Mouse (Mus musculus) stomach, postnatal 0 days (tissue): ENCODE data around the gene Hes6. TPM values are rescaled to one million over a fixed set of nuclear protein-coding genes. Genes with fewer than 3 reads are reported as not detected.

ENCODE experiments used
- ATAC-seq: fragments of 200-750 bp; cut with Nextera tagmentation; 2 replicates; pipeline ENCODE4 v1.8.0; 2017; ENCODE audit not compliant: low FRiP score, low TSS enrichment
- DNase-seq: peaks from one replicate; pipeline ENCODE4 v3.0.0-alpha.2; 2016; ENCODE audit warnings: low spot score
- H3K27ac ChIP-seq: fragments of 300-500 bp; sonication (generic); replicated peaks from 2 replicates; pipeline ENCODE4 v1.5.1; 2014; ENCODE audit warnings: mild to moderate bottlenecking, control low read depth
- H3K27me3 ChIP-seq: fragments of 300-500 bp; sonication (generic); 2 replicates; pipeline ENCODE4 v1.6.1; 2014; ENCODE audit warnings: low read length; ENCODE audit not compliant: control insufficient read depth, insufficient read depth
- H3K36me3 ChIP-seq: fragments of 300-500 bp; sonication (generic); 2 replicates; pipeline ENCODE4 v1.6.1; 2014; ENCODE audit warnings: low read length, mixed read lengths; ENCODE audit not compliant: control insufficient read depth, insufficient read depth
- H3K4me1 ChIP-seq: fragments of 300-500 bp; sonication (generic); replicated peaks from 2 replicates; pipeline ENCODE4 v1.6.1; 2014; ENCODE audit warnings: antibody characterized with exemption; ENCODE audit not compliant: control insufficient read depth, insufficient read depth
- H3K4me2 ChIP-seq: fragments of 300-500 bp; sonication (generic); replicated peaks from 2 replicates; pipeline ENCODE4 v1.6.1; 2014; ENCODE audit warnings: low read depth, mild to moderate bottlenecking, control low read depth, moderate library complexity
- H3K4me3 ChIP-seq: fragments of 300-500 bp; sonication (generic); 2 replicates; pipeline ENCODE4 v1.5.1; 2014; ENCODE audit warnings: low read depth, low read length, control low read depth
- H3K9ac ChIP-seq: fragments of 300-500 bp; sonication (generic); 2 replicates; pipeline ENCODE4 v1.6.1; 2014; ENCODE audit warnings: mild to moderate bottlenecking, low read length, control low read depth, mixed read lengths
- H3K9me3 ChIP-seq: fragments of 300-500 bp; sonication (generic); 2 replicates; pipeline ENCODE4 v1.6.1; 2016; ENCODE audit warnings: low read length; ENCODE audit not compliant: control insufficient read depth
- CTCF ChIP-seq: IDR thresholded peaks from 2 replicates; pipeline ENCODE4 v1.5.1; 2016; ENCODE audit warnings: antibody characterized with exemption, low read depth, mild to moderate bottlenecking, moderate library complexity
- EP300 ChIP-seq: optimal IDR thresholded peaks from 2 replicates; pipeline ENCODE3; 2016; ENCODE audit warnings: antibody characterized with exemption
- WGBS: fragments of 180-500 bp; shearing (Covaris S2); extraction: QIAGEN DNeasy Blood & Tissue Kit; methylation state at CpG from one replicate; pipeline ENCODE4 v1.1.7; 2014; 5-methylcytosine and 5-hydroxymethylcytosine counted together
- polyA plus RNA-seq: library from polyadenylated mRNA; unstranded; fragments of >200 nt; fragmentation: Nextera tagmentation; extraction: Ambion mirVana; gene quantifications from 2 replicates; pipeline ENCODE4 v1.2.1, GENCODE M21; 2015

Gene Hes6
- polyA plus RNA-seq, 1 experiment from 2014 or later, result 40.7 TPM

- TF ChIP-seq CTCF, result no peak
- TF ChIP-seq EP300, result no peak
- H3K27me3 ChIP-seq, result no peaks in the 10 kb centered on the region
- no peaks in the 10 kb centered on the region for H3K9me3 ChIP-seq
- ATAC-seq, result no peak
- WGBS, result 74% methylated on average over 5 of the region's 5 CpGs
- H3K27ac ChIP-seq, result peak overlapping the region; percentile 30; the same call in 1 of the 2 replicates
- DNase-seq, result no peak
- H3K4me3 ChIP-seq, result no peak overlapping the region
- H3K36me3 ChIP-seq, result peaks cover 5% of the 10 kb centered on the region
- H3K9ac ChIP-seq, result 0 out of 2 replicates have a peak overlapping the region, but pooled peaks have one; percentile 27
- H3K4me1 ChIP-seq, result peaks cover 11% of the 10 kb centered on the region
- no peak overlapping the region for H3K4me2 ChIP-seq
Observed at GRCm38 (mm10) chr1:91415311-91415710, 1.5 kb upstream of the Hes6 start.

GRCm38 (mm10) chr1:91414903-91415302, 1.1 kb upstream of the Hes6 start:
- Histone ChIP-seq H3K4me3 (no peak overlapping the region), H3K27ac (peak overlapping the region; percentile 84), H3K4me1 (peaks cover 11% of the 10 kb centered on the region), H3K9ac (peak overlapping the region; percentile 35; the same call in 1 of the 2 replicates), H3K36me3 (peaks cover 5% of the 10 kb centered on the region), H3K27me3 (no peaks in the 10 kb centered on the region), H3K9me3 (no peaks in the 10 kb centered on the region), H3K4me2 (peak overlapping the region; percentile 98; the same call in 1 of the 2 replicates)
- WGBS, result 70% methylated on average over 4 of the region's 4 CpGs
- no peak for DNase-seq
- no peak for ATAC-seq
- TF ChIP-seq EP300, result no peak

- ATAC-seq (no peak), DNase-seq (no peak)
- Histone ChIP-seq H3K4me3 (peak overlapping the region; percentile 79), H3K4me2 (peak overlapping the region; percentile 98), H3K9ac (peak overlapping the region; percentile 84), H3K27ac (peak overlapping the region; percentile 84), H3K27me3 (no peaks in the 10 kb centered on the region), H3K9me3 (no peaks in the 10 kb centered on the region), H3K4me1 (peaks cover 11% of the 10 kb centered on the region), H3K36me3 (peaks cover 3% of the 10 kb centered on the region; the same call in 1 of the 2 replicates)
- under 1% methylated on average over 14 of the region's 14 CpGs for WGBS
- TF ChIP-seq EP300 (no peak), CTCF (no peak)
Observed at GRCm38 (mm10) chr1:91413536-91413897, 321 bp downstream of the Hes6 start.

- peak overlapping the region; percentile 79 for H3K4me3 ChIP-seq
- no peaks in the 10 kb centered on the region for H3K9me3 ChIP-seq
- H3K27ac ChIP-seq, result peak overlapping the region; percentile 84
- H3K36me3 ChIP-seq, result 0 out of 2 replicates have a peak, but pooled peaks cover 3% of the 10 kb centered on the region
- peak overlapping the region; percentile 84 for H3K9ac ChIP-seq
- peaks cover 11% of the 10 kb centered on the region for H3K4me1 ChIP-seq
- no peak for TF ChIP-seq EP300
- no peak for TF ChIP-seq CTCF
- no peaks in the 10 kb centered on the region for H3K27me3 ChIP-seq
- peak; percentile 93 for ATAC-seq
- peak; percentile 95 for DNase-seq
- peak overlapping the region; percentile 98 for H3K4me2 ChIP-seq
- WGBS, result under 1% methylated on average over 34 of the region's 34 CpGs
Observed at GRCm38 (mm10) chr1:91413030-91413506, 770 bp downstream of the Hes6 start.

GRCm38 (mm10) chr1:91412286-91413029, 1.4 kb downstream of the Hes6 start:
- WGBS, result 5% methylated on average over 65 of the region's 65 CpGs
- Histone ChIP-seq H3K4me1 (peaks cover 11% of the 10 kb centered on the region), H3K27ac (peak overlapping the region; percentile 84), H3K4me3 (peak overlapping the region; percentile 79), H3K9me3 (no peaks in the 10 kb centered on the region), H3K27me3 (no peaks in the 10 kb centered on the region), H3K4me2 (peak overlapping the region; percentile 98), H3K9ac (peak overlapping the region; percentile 84), H3K36me3 (0 out of 2 replicates have a peak, but pooled peaks cover 3% of the 10 kb centered on the region)
- TF ChIP-seq EP300, result no peak
- TF ChIP-seq CTCF, result peak; percentile 52
- DNase-seq (no peak), ATAC-seq (peak; percentile 45; the same call in 1 of the 2 replicates)

GRCm38 (mm10) chr1:91411631-91412285, 2.1 kb downstream of the Hes6 start:
- H3K4me2 ChIP-seq, result peak overlapping the region; percentile 98
- no peak for ATAC-seq
- H3K36me3 ChIP-seq, result no peaks in the 10 kb centered on the region
- H3K9me3 ChIP-seq, result no peaks in the 10 kb centered on the region
- no peaks in the 10 kb centered on the region for H3K27me3 ChIP-seq
- no peak overlapping the region for H3K27ac ChIP-seq
- WGBS, result 74% methylated on average over 8 of the region's 8 CpGs
- TF ChIP-seq EP300, result no peak
- no peak for TF ChIP-seq CTCF
- peaks cover 11% of the 10 kb centered on the region for H3K4me1 ChIP-seq
- no peak for DNase-seq
- H3K9ac ChIP-seq, result peak overlapping the region; percentile 84
- H3K4me3 ChIP-seq, result peak overlapping the region; percentile 79
